Mouse (Mus musculus) urinary bladder, adult 18-20 months (tissue): Measurements from ENCODE around the gene Nkx6-1.

Experiments used
- DNase-seq, 2 experiments: peaks; one replicate each; pipeline ENCODE4 v3.0.0; 2022; ENCODE audit warnings: low spot score in 2 of 2, mixed read lengths in 2 of 2

The Nkx6-1 gene

DNA sequence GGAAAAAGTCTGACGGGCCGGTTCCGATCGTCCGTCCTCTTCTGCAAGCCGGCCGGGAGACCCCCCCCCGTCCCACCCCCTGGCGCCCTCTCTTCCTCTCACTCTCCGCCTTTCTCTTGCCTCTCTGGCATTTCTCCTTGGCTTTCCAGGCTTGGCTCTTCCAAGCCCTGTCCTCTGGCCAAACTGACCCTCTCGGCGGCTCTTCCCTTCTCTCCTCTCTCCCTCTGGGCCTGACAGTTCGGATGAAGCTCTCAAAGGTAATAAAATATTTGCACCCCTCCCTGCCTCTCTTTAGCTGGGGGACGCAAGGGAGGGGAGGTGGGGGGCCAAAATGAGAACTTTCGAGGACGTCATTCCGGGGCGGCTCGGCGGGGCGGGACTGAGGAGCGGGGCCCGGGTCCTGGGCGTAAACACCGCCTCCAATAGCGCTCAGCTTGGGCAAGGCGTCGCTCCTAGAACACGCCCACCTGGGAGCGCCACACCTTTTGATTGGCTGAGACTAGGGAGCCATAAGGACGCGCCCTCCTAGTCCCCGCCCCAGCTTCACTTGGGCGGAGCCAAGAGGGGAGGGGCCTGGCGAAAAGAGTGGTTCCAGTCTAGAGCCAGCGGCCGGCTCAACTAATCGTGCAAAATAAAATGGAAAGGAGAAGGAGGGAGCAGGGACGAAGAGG, at the start of gene Nkx6-1:
Gene Nkx6-1 (minus strand): TSS at position 52 of the 671 bp plus-strand sequence.
- peak in 1 of 2 experiments; percentile 42 for DNase-seq

DNA sequence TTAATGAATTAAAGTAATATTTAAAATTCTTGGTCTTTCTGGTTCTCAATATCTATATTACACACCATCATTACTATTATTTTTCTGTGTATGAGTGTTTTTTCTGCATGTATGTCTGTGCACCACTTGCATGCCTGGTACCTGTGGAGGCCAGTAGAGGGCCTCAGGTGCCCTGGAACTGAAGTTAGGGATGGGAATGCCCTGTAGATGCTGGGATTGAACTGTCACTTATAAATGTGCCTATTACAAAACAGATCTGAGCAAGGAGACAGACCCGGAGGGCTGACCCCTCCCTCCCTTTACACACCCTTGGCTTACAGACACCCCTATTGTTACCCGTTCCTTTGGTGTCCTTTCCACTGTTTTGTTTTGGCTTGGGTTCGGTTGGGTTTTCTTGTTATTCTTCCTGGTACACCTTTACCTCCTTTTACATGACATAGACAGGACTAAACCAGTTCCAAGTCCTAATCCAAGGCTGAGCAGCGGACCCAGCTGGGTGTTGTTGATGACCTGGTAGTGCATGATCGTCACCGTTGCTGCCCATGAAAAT, 48.3 kb upstream of the Nkx6-1 start:
- no peak for DNase-seq

- DNase-seq: no peak
These were observed 38.8 kb upstream of the Nkx6-1 start for GRCm38 (mm10) chr5:101703374-101704260.

DNA sequence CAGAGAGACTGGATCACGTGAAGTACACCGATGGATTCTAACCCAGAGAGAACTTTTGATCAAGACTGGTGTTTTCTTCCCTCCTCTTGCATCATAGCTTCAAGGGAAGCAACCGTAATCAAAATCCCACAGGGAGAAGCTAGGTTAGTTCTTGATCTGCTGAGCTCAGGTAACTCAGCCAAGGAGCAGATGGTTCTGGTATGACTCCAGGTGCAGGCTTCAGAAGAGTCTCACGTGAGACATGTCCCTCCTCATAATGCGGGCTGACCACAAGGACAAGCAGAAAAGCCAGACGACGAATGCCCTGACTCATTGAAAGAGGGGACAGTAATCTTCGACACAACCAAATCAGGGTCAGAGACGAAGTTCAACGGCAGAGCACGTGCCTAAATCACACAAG, 37.8 kb upstream of the Nkx6-1 start:
- DNase-seq: no peak

DNA sequence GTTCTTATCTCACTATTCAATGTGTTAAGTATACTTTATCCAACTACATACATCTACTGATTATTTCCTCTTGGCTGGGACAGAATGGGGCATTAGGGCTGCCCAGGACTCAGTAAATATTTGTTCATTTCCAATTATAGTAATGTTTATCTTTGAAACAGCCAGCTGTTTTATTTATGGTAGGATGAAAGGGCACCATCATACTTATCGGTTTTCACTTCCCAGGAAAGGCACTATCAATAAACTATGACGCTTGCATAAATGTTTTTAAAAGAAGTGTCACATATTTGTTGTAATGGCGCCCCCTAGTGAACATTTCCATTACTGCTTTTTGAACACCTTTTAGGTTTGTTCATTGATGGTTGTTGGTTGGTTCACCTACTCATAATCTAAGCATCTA, 35.8 kb upstream of the Nkx6-1 start:
- no peak for DNase-seq

DNA sequence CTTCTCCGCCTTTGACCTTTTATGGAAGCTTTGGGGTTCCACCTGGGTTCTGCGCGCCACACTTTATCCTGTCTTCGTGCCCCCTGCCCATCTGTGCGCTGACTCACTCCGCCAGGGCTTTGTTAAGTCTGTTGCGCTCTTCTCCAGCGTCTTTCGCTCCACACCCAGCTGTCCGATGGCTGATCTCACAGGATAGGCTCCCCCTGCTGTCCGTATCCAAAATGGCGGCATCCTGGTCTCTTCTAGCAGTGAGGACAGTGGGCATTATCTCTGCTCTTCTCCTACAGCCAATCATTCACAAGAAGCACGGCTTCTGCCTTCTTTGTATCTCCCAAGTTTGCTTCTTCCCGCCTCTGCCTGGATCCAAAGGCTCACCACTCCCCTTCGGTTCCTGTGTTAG, 23.8 kb upstream of the Nkx6-1 start:
- no peak for DNase-seq

DNA sequence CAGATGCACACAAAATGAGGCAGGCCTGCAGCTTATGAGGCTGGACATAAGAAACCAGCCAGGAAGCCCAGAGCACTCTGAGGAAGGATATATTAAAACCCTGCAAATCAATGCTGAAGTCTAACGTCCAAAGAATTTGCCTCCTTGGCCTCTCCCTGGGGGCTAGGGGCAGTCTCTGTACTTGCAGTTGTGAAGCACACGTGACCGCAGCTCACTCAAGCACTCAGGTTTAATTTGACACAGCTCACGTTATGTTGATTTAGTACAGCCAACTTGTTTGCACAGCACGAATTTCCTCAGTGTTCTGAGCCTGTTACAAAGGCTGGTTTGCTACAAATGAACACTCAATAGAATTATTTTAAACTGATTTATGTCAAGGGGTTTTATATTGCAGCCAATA, 18.5 kb upstream of the Nkx6-1 start:
- no peak for DNase-seq

DNA sequence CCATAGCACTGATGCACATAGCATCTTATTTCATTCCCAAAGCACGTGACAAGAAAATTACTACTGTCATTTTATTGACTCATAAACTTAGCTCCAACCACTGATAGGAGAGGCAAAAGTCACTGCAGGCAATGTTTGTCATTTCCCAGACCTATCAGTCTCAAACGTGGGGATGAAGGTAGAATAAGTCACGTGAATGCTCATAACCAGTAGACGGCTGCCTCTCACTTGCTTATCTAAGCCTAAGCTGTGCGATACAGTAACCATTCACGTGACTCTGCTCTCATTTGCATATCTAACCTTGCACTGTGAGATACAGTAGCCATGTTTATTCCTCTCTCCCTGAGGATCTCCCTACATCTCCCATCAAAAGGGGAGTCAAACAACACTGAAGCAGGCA, 15.5 kb upstream of the Nkx6-1 start:
- no peak for DNase-seq

GRCm38 (mm10) chr5:101669381-101669780, 4.6 kb upstream of the Nkx6-1 start:
- no peak for DNase-seq

- no peak for DNase-seq
These were observed 3.7 kb upstream of the Nkx6-1 start for GRCm38 (mm10) chr5:101668475-101668874.

DNA sequence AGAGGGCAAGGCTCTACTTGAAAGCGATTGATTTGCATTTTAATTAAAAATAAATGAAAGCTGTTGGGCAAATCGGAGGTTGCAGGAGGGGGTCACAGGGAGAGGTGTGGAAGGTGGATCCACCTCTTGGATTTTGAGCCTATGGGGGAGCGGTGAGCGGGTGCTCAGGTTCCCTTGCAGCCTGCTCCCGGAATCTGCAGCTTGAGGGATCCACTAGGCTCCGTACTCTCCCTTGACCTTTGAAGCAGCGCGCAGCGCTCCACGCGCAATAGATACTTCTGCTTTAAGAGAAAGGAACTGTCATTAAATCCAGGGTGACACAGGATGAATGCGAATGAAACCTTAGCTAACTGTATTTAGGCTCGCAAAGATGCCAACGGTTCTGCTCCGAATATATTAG, 3.2 kb upstream of the Nkx6-1 start:
- no peak for DNase-seq

GRCm38 (mm10) chr5:101667263-101667990, 2.6 kb upstream of the Nkx6-1 start:
- DNase-seq: no peak

DNA sequence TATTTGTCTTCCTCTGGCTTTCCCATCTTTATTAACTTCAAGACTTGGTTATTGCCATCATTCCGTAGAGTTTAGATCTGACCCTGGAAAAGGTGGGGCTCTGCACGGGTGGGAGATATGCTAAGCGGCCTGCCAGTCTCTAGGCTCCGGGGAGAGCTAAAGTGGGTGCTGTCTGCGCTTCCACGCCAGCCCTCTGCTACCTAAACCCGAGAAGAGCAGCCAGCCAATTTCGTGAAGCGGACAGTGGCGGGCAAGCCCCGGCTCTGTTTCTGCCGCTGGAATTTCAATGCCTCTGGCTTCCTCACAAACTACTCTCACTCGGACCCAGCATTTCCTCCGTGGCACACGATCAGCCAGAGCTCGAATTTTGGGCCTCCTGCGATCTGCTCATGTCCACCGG, 1.9 kb upstream of the Nkx6-1 start:
- no peak for DNase-seq

DNA sequence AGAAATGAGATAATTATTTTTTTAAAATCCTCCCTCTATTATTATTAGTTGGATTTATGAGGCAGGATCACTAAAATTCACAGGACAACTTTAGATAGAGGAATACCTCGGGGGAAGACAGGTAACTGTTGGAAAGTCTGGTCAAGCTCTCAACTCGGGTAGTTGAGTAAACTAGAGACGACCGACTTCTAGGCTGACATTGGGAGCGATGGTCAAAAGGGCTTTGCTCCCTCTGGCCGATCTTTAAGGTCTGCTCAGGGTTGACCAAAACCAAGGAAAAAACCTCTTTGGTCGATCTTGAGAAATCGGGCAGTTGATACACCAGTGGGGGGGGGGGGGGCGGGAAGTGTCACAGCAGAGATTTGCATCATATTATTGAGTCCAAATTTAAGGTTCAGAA, 1.3 kb upstream of the Nkx6-1 start:
- DNase-seq: no peak

DNA sequence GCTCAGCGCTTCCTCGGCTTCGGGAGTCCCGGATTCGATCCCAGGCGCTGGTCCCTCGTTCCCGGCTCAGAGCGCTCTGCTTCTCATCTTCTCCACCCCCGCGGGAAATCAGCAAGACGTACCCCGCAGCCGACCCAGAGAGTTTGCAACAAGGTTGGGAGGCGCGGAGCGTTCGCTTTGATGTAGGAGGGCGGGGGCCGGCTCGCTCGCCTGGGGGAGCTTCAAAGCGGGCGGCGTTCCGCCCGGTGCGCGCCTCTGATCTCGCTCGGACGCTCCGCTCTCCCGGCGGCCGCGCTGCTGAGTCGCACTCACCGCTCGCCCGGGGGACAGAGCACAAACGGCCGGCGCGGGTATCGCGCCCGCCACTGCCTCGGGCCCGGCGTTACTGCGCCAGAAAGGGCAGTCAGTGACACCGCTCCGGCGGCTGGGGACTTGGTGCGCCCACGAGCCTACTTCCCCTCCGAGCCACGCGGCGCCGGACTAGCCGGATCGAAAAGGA, 324 bp downstream of the Nkx6-1 start:
- DNase-seq: no peak

DNA sequence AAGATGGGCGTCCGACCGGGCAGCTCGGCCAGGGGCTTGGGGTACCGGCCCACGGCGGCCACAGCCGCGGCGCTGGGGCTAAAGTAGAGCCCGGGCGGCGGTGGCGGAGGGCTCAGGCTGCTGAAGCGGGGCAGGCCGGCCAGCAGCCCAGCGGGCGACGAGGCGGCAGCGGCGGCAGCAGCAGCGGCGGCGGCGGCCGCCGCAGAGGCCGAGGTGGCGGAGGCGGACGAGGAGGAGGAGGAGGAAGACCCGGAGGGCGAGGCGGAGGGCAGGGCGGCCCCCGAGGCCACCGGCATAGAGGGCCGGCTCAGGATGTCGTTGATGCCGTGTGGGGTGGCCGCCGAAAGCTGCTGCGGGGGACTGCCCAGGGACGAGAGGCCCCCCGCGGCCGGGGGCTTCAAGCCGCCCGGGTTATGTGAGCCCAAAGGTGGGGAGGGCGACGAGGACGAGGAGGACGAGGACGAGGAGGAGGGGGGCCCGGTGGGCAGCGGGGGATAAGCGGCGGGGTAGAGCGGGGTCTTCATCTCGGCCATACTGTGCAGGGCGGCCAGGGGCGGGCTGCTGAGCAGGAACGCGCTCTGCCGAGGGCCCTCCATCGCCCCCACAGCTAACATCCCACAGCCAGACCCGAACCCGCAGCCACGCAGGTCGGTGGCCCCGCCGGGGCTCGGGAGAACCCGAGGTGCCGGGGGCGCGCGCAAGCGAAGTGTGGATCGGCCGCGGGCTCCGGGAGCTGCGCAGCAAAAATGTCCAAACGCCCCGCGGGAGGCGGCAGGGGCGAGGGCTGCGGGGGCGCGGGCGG, 974 bp downstream of the Nkx6-1 start:
- DNase-seq: no peak

GRCm38 (mm10) chr5:101663176-101663575, 1.6 kb downstream of the Nkx6-1 start:
- DNase-seq: peak in 1 of 2 experiments; percentile 25

DNA sequence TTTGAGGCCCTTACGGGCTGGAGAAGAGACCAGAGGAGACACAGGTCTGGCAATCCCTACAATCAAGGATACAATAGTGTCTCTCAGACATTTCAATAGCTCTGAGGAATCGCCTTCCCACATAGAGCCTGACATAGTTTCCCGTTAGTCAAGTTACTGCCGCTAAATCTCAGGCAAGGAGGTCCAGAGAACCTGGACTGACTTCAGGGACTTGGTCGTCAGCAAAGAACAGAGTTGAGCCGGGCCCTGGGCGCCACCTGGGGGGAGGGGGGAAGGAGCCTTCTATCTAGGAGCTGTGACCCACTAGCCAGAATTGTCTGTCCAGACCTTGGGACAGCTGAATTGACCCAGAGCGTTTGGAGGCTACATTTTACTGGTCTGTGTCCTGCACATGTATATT, 2.3 kb downstream of the Nkx6-1 start:
- no peak for DNase-seq

GRCm38 (mm10) chr5:101661561-101662211, 3.1 kb downstream of the Nkx6-1 start:
- DNase-seq: no peak

DNA sequence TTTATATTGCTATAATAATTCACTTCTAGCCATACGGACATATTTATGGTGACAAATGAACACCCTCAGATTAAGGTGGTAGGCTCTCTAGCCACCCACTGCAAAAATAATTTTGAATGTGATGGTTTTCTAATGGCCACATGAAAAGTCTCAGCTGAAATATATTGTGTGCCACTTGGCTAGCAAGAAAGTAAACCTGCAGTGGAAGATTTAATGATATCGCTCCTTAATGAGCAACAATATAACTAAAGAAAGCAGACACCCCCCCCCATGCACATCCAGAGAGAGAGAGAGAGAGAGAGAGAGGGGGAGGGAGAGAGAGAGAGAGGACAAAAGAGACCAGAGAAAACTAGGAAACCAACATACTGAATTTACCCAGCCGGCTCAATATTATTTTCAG, 4.1 kb downstream of the Nkx6-1 start:
- no peak for DNase-seq
